Mouse (Mus musculus) G1E (cell line): ENCODE measurements around the gene Tedc1. TPM values are rescaled to one million over a fixed set of nuclear protein-coding genes. Genes with fewer than 3 reads are reported as not detected.

Experiments
- ATAC-seq: 2 replicates; pipeline ENCODE4 v1.8.0; 2016; ENCODE audit warnings: mild to moderate bottlenecking; ENCODE audit not compliant: insufficient number of reproducible peaks, poor library complexity, low FRiP score, severe bottlenecking; ENCODE audit errors: extremely low read depth
- DNase-seq: peaks from one replicate; pipeline ENCODE4 v3.0.0; 2012; ENCODE audit warnings: low spot score
- H3K27me3 ChIP-seq: 2 replicates; pipeline ENCODE4 v1.6.1; 2012; ENCODE audit warnings: mild to moderate bottlenecking, low read length, inconsistent platforms; ENCODE audit not compliant: insufficient read depth
- H3K36me3 ChIP-seq: replicated peaks from 2 replicates; pipeline ENCODE3; 2012; ENCODE audit warnings: mild to moderate bottlenecking, inconsistent platforms
- H3K4me1 ChIP-seq: 2 replicates; pipeline ENCODE4 v1.6.1; 2012; ENCODE audit warnings: low read depth, low read length, inconsistent platforms, mixed read lengths; ENCODE audit not compliant: insufficient read depth
- H3K4me3 ChIP-seq: 2 replicates; pipeline ENCODE4 v1.5.1; 2012; ENCODE audit warnings: low read depth, mild to moderate bottlenecking, inconsistent platforms, low read length, moderate library complexity, mixed read lengths
- H3K9me3 ChIP-seq: replicated peaks from 2 replicates; pipeline ENCODE4 v1.6.1; 2012; ENCODE audit warnings: inconsistent platforms
- CTCF ChIP-seq: IDR thresholded peaks from 2 replicates; pipeline ENCODE4 v1.5.1; 2012; ENCODE audit warnings: low read depth, low read length, inconsistent platforms, mixed read lengths
- GATA1 ChIP-seq: IDR thresholded peaks from 2 replicates; pipeline ENCODE4 v1.6.1; 2012; ENCODE audit warnings: borderline replicate concordance, low read length, inconsistent platforms, mixed read lengths
- GATA2 ChIP-seq: IDR thresholded peaks from 2 replicates; pipeline ENCODE4 v1.6.1; 2012; ENCODE audit warnings: low read depth, low read length, inconsistent platforms, borderline replicate concordance
- POLR2AphosphoS5 ChIP-seq: IDR thresholded peaks from 2 replicates; pipeline ENCODE4 v1.6.1; 2012; ENCODE audit warnings: low read depth, low read length, inconsistent platforms; ENCODE audit not compliant: insufficient replicate concordance
- TAL1 ChIP-seq: conservative IDR thresholded peaks from 2 replicates; pipeline ENCODE4 v1.6.1; 2012; ENCODE audit warnings: low read depth, low read length, inconsistent platforms, mixed read lengths
- polyA plus RNA-seq: library from polyadenylated mRNA; stranded (reverse); fragments of >175 nt; gene quantifications from 2 replicates; pipeline ENCODE4 v1.2.3, GENCODE M21; 2012
- total RNA-seq, 2 experiments: library from RNA; stranded (forward) in 1 of 2; stranded (reverse) in 1 of 2; fragments of 200-1000 nt in 1 of 2; fragments of >200 nt in 1 of 2; fragmentation: Nextera tagmentation in 1 of 2; gene quantifications; 2 replicates each; pipeline ENCODE4 v1.2.3; 2014 to 2017

Gene Tedc1
- total and polyA plus RNA-seq, 3 experiments = 8.4 to 35.1 (median 9.3) TPM

- TF ChIP-seq TAL1 (no peak), CTCF (no peak)
- no peaks in the 10 kb centered on the region for H3K4me1 ChIP-seq
- H3K27me3 ChIP-seq = no peaks in the 10 kb centered on the region; the same call in 1 of the 2 replicates
- H3K4me3 ChIP-seq = no peak overlapping the region
- no peaks in the 10 kb centered on the region for H3K9me3 ChIP-seq
- ATAC-seq (no peak), DNase-seq (no peak)
- H3K36me3 ChIP-seq = no peaks in the 10 kb centered on the region
Measured at GRCm38 (mm10) chr12:113207737-113208136, 51.5 kb downstream of the Tedc1 start.

GRCm38 (mm10) chr12:113210586-113211378, 54.6 kb downstream of the Tedc1 start:
- Histone ChIP-seq H3K36me3 (no peaks in the 10 kb centered on the region), H3K9me3 (no peaks in the 10 kb centered on the region), H3K4me3 (no peak overlapping the region), H3K27me3 (peaks cover 2% of the 10 kb centered on the region; the same call in 1 of the 2 replicates), H3K4me1 (no peaks in the 10 kb centered on the region)
- DNase-seq (no peak), ATAC-seq (no peak)
- TF ChIP-seq TAL1 = no peak

- Histone ChIP-seq H3K4me3 (no peak overlapping the region), H3K9me3 (no peaks in the 10 kb centered on the region), H3K36me3 (no peaks in the 10 kb centered on the region), H3K27me3 (peaks cover 2% of the 10 kb centered on the region; the same call in 1 of the 2 replicates), H3K4me1 (no peaks in the 10 kb centered on the region)
- no peak for DNase-seq
- TF ChIP-seq POLR2AphosphoS5 (no peak), TAL1 (no peak), GATA2 (no peak), GATA1 (no peak), CTCF (no peak)
- no peak for ATAC-seq
Measured at GRCm38 (mm10) chr12:113211772-113212171, 55.6 kb downstream of the Tedc1 start.

GRCm38 (mm10) chr12:113212326-113212924, 56.2 kb downstream of the Tedc1 start:
- Histone ChIP-seq H3K27me3 (peaks cover 2% of the 10 kb centered on the region; the same call in 1 of the 2 replicates), H3K4me1 (peaks cover 2% of the 10 kb centered on the region; the same call in 1 of the 2 replicates), H3K4me3 (no peak overlapping the region), H3K9me3 (no peaks in the 10 kb centered on the region), H3K36me3 (no peaks in the 10 kb centered on the region)
- ATAC-seq (no peak), DNase-seq (no peak)
- TF ChIP-seq CTCF = no peak
- no peak for TF ChIP-seq TAL1

GRCm38 (mm10) chr12:113213226-113213625, 57.0 kb downstream of the Tedc1 start:
- Histone ChIP-seq H3K36me3 (no peaks in the 10 kb centered on the region), H3K4me3 (no peak overlapping the region), H3K9me3 (no peaks in the 10 kb centered on the region), H3K4me1 (peaks cover 6% of the 10 kb centered on the region), H3K27me3 (peaks cover 2% of the 10 kb centered on the region; the same call in 1 of the 2 replicates)
- TF ChIP-seq GATA2 (no peak), TAL1 (no peak), CTCF (no peak), POLR2AphosphoS5 (no peak), GATA1 (no peak)
- no peak for DNase-seq
- ATAC-seq = no peak

- H3K27me3 ChIP-seq = peaks cover 2% of the 10 kb centered on the region; the same call in 1 of the 2 replicates
- DNase-seq (no peak), ATAC-seq (no peak)
- no peak for TF ChIP-seq GATA1
- no peak for TF ChIP-seq CTCF
- TF ChIP-seq POLR2AphosphoS5 = no peak
- no peak for TF ChIP-seq TAL1
- TF ChIP-seq GATA2 = no peak
- no peak overlapping the region for H3K4me3 ChIP-seq
- no peaks in the 10 kb centered on the region for H3K36me3 ChIP-seq
- H3K4me1 ChIP-seq = peaks cover 6% of the 10 kb centered on the region
- H3K9me3 ChIP-seq = no peaks in the 10 kb centered on the region
Measured at GRCm38 (mm10) chr12:113214072-113214808, 58.0 kb downstream of the Tedc1 start.
